ENCODE assay signal across 8 mouse cellular contexts in genomic region chr5:138160842-138161665, GRCm38 (mm10). TPM values are rescaled to one million over a fixed set of nuclear protein-coding genes. Genes with fewer than 3 reads are reported as not detected.
DNase-seq lines count a peak whose midpoint lies in the region; ATAC-seq lines count a peak whose summit lies in the region.

Gene Cops6 (plus strand): TSS chr5:138161071.

- H3K4me2 ChIP-seq in intestine, embryonic 14.5 days (ENCODE audit: low read length), result peak within 1 kb of the TSS; percentile 85

- peak within 1 kb of the TSS; percentile 73 for H3K4me3 ChIP-seq in intestine, embryonic 14.5 days (ENCODE audit: low read depth, low read length)

- peak within 1 kb of the TSS; percentile 47 for H3K27ac ChIP-seq in intestine, embryonic 14.5 days (ENCODE audit: low read depth)

- WGBS in intestine, embryonic 14.5 days, result under 1% methylated on average over 42 of the region's 42 CpGs

- DNase-seq in adrenal gland, adult 18-20 months (ENCODE audit: low spot score in 2 of 2), result peak; percentile 97
- peak; percentile 94 for DNase-seq in embryo, embryonic 11 days
- DNase-seq in gastrocnemius, postnatal 25 days, result peak; percentile 93
- DNase-seq in intestine, embryonic 14.5 days (ENCODE audit: low spot score), result peak; percentile 97
- DNase-seq in left cerebral cortex, postnatal 14 days (ENCODE audit: low spot score in 2 of 2), result peak; percentile 94 to 95
- peak; percentile 87 for DNase-seq in mesoderm, embryonic 11.5 days (ENCODE audit: low read depth, low spot score)
- peak; percentile 91 to 92 for DNase-seq in right cerebral cortex, postnatal 36 days (ENCODE audit: low spot score in 2 of 2)
- peak; percentile 92 for DNase-seq in yolk sac, embryonic 10.5 days (ENCODE audit: low spot score)

- intact Hi-C loops in left cerebral cortex, postnatal 14 days (cut with DNase I), result loop anchor here (1.0 kb wide), 1 partner anchor 26 kb away; the partner anchor contains the start of genes Cnpy4 and Taf6

- peaks cover 36% of the 10 kb centered on the region for H3K36me3 ChIP-seq in intestine, embryonic 14.5 days (ENCODE audit: control insufficient read depth, insufficient read depth, low read length)

- H3K9me3 ChIP-seq in intestine, embryonic 14.5 days (ENCODE audit: control insufficient read depth, low read length), result no peaks in the 10 kb centered on the region

- peak; percentile 92 for ATAC-seq in intestine, embryonic 14.5 days (replicated peaks; ENCODE audit: low FRiP score, low TSS enrichment, low read depth)

- no peaks in the 10 kb centered on the region for H3K27me3 ChIP-seq in intestine, embryonic 14.5 days (replicated peaks; ENCODE audit: control insufficient read depth, insufficient read depth, low read length)

- peaks cover 8% of the 10 kb centered on the region for H3K4me1 ChIP-seq in intestine, embryonic 14.5 days (replicated peaks; ENCODE audit: control insufficient read depth, insufficient read depth, low read length)

- peak within 1 kb of the TSS; percentile 71 for H3K9ac ChIP-seq in intestine, embryonic 14.5 days (ENCODE audit: low read length)

RNA-seq across cellular contexts. Expression of gene Cops6, which starts in this region (rescaled TPM):
- total RNA-seq in adrenal gland, adult 18-20 months (2021), result 100 to 1,000 TPM; 130 to 145 TPM
- total RNA-seq in gastrocnemius, postnatal 25 days (2021), result 10 to 100 TPM; 93.9 to 95.7 TPM
- polyA plus RNA-seq in intestine, embryonic 14.5 days (2014; fragmentation: Nextera tagmentation; extraction: Ambion mirVana), result 250 and 257 TPM in 2 replicates
- total RNA-seq in left cerebral cortex, postnatal 14 days (2021), result 100 to 1,000 TPM; 137 to 142 TPM

Comparison
In these comparisons a context has a peak if more than half of its experiments do, and no peak if none do; other contexts are left out.
1. Peak in every context shown above with its lines: DNase-seq, ATAC-seq, H3K4me3 ChIP-seq and H3K27ac ChIP-seq.